Mouse (Mus musculus) hematopoietic multipotent progenitor cell, adult 10-12 weeks (in vitro differentiated cells): Measurements from ENCODE around the gene Mmel1. TPM values are rescaled to one million over a fixed set of nuclear protein-coding genes. Genes with fewer than 3 reads are reported as not detected.

Source experiments
- polyA plus RNA-seq: library from polyadenylated mRNA; stranded (reverse); fragments of >175 nt; gene quantifications from 2 replicates; pipeline ENCODE4 v1.2.3, GENCODE M21; 2012; ENCODE audit warnings: low replicate concordance

Gene Mmel1
- polyA plus RNA-seq, result 0.04 and 0.07 TPM in 2 replicates

DNA sequence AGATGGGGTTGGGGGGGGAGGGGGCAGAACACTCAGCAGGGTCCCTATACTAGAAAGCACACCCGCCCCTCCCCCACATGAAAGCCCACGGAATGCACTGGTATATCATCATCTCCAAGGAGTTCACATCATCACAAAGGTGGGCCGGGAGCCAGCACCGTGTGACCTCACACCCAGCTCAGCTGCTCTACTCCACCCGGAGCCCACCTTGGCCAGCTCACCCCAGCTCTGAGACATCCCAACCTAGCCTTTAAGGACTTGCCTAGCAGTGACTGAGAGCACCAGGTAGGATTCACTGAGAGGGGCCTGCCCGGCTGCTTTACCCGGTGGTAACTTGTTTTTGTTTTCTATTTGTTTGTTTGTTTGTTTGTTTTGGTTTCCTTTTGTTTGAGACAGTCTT lies at the start of gene Mmel1:
TSS of gene Mmel1 (plus strand) at position 146 of the 400 bp plus-strand sequence.

DNA sequence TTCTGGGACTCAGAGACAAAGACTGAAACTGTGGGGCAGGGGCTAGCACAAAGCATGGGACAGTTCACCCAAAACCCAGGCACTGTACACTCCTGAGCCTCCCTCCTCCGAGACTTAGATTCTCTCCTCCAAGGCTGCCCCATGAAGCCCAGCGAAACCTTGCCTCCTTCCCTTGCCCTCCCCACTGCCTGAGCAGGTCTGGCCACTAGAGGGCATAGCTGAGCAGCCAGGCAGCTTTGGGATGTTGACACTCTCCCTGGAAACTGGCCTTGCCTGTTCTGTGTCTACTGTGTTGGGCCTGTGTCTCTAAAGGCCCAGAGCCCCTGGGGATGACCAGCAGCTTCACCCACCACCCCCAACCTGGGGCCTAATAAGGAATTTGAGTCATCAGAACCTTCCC lies 32.2 kb upstream of the Mmel1 start, which contains the start of gene Ttc34:
TSS of gene Ttc34 (plus strand) at position 290 of the 400 bp plus-strand sequence.

DNA sequence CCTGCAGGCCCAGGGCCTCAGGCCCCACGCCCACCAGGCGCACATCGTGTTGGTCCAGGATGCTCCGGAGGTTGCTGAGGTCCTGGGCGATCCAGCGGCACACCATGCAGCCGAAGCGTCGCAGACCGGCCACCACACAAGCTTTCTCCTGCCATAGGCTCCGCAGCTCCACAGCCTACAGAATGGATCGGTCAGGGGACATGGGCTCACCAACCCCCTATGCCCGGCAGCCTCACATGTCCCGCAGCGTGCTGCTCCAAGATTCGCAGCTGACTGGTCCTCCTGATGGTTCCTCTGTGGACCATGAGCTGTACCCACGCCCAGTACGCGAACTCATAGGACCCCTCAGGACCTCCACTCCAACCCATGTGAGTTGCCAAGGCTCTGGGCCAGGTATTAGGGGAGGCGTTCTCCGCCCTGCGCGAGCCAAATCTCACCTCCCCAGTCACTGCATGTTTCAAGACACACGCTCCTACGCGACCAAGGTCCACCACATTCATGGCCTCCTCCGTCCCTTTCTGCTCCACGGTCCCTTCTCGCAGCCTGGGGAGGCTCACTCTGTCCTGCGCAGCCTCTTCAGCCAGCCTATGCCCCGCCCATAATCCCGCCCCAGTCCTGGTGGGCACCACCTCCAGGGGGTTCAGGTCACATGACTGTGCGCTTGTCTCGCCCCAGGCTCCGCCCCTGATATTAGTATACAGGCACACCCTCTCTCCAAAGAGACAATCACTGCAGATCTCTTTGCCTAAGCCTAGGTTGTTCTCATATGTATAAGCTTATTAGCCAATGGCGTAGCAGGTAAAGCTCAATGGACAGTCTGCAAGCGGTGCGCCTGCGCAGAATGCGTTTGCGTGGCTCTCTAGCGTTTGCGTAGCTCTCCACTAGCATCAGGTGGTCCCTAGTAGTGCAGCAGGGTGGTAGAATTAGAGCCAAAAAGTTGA lies 29.4 kb downstream of the Mmel1 start, which contains the start of gene Fam213b:
TSS of gene Fam213b (minus strand) at position 630 of the 941 bp plus-strand sequence.

DNA sequence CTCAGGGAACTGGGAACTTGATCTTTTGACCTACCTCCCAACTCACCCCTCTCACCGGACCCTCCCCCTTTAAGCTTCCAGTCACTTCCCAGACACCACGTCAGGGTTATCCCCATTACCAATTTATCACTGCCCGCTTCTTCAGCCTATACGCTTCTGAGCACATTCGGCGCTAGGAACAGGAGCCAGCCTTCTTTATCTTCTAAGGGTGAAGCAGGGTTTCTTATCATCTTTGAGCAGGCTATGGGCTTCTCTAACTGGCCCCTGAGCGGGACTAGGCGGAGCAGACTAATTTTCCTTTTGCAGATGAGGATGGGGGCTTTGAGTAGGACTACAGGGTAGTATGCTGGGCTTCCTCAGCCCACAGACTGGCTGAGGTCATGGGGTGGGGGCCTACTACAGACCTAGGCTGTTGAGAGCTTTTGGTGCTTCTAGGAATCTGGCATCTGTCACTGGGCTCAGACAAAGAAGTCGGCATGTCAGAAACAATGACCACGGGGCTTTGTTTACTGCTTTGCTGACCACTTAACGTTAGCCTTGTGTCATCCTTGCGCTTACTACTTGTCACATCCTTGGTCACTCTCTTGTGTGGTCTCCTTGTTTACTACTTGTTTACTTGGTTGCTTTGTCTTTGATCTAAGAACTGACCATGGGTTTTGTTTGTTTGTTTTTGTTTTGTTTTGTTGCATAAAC lies 59.2 kb downstream of the Mmel1 start, which contains the start of gene Tnfrsf14:
TSS of gene Tnfrsf14 (minus strand) at position 169 of the 693 bp plus-strand sequence.

Other genes with a start within 250 kb of the Mmel1 start
- gene Prdm16, start 232.7 kb upstream of the Mmel1 start, polyA plus RNA-seq, result 1.3 and 2.2 TPM in 2 replicates
- not detected in 2 replicates for gene Actrt2, start 201.7 kb upstream of the Mmel1 start, polyA plus RNA-seq
- gene Ttc34, start 32.1 kb upstream of the Mmel1 start, polyA plus RNA-seq, result not detected in 2 replicates
- 19.4 and 21.7 TPM in 2 replicates for gene Fam213b, start 29.6 kb downstream of the Mmel1 start, polyA plus RNA-seq
- gene Tnfrsf14, start 59.0 kb downstream of the Mmel1 start, polyA plus RNA-seq, result 9.8 and 134 TPM in 2 replicates
- gene Hes5, start 91.3 kb downstream of the Mmel1 start, polyA plus RNA-seq, result 7.9 and 18.9 TPM in 2 replicates
- gene Pank4, start 94.5 kb downstream of the Mmel1 start, polyA plus RNA-seq, result 18.9 and 41.6 TPM in 2 replicates
- gene Plch2, start 187.2 kb downstream of the Mmel1 start, polyA plus RNA-seq, result 0.12 and 0.17 TPM in 2 replicates
- 12.7 and 21.0 TPM in 2 replicates for gene Pex10, start 197.4 kb downstream of the Mmel1 start, polyA plus RNA-seq
- 48.6 and 52.0 TPM in 2 replicates for gene Rer1, start 216.8 kb downstream of the Mmel1 start, polyA plus RNA-seq
- 3.7 and 4.5 TPM in 2 replicates for gene Morn1, start 217.0 kb downstream of the Mmel1 start, polyA plus RNA-seq